Mouse (Mus musculus) E14TG2a.4 (cell line): Measurements from ENCODE around the gene 1700025C18Rik.

Experiments used
- H3K27me3 ChIP-seq: 2 replicates; pipeline ENCODE4 v1.6.1; 2014; ENCODE audit warnings: low read length, control low read depth; ENCODE audit not compliant: insufficient read depth
- H3K36me3 ChIP-seq: 2 replicates; pipeline ENCODE4 v1.6.1; 2014; ENCODE audit warnings: low read length, control low read depth; ENCODE audit not compliant: insufficient read depth
- H3K4me1 ChIP-seq: replicated peaks from 2 replicates; pipeline ENCODE4 v1.6.1; 2014; ENCODE audit warnings: low read depth, low read length, control low read depth
- H3K4me3 ChIP-seq: replicated peaks from 2 replicates; pipeline ENCODE4 v1.5.1; 2014; ENCODE audit warnings: mild to moderate bottlenecking, low read length
- H3K9me3 ChIP-seq: 2 replicates; pipeline ENCODE4 v1.6.1; 2014; ENCODE audit warnings: low read length, control low read depth
- CTCF ChIP-seq: conservative IDR thresholded peaks from 2 replicates; pipeline ENCODE4 v1.5.1; 2014; ENCODE audit warnings: low read length
- NANOG ChIP-seq: IDR thresholded peaks from 2 replicates; pipeline ENCODE4 v1.6.1; 2014; ENCODE audit warnings: borderline replicate concordance, low read length, mixed read lengths
- POU5F1 ChIP-seq: IDR thresholded peaks from 2 replicates; pipeline ENCODE4 v1.6.1; 2014; ENCODE audit warnings: low read length, borderline replicate concordance

The 1700025C18Rik gene

GRCm38 (mm10) chr2:165055905-165056304, 34.6 kb downstream of the 1700025C18Rik start:
- Histone ChIP-seq H3K36me3 (no peaks in the 10 kb centered on the region), H3K4me3 (peak overlapping the region; percentile 70), H3K27me3 (peaks cover 21% of the 10 kb centered on the region), H3K4me1 (peaks cover 27% of the 10 kb centered on the region), H3K9me3 (peaks cover 8% of the 10 kb centered on the region)
- TF ChIP-seq NANOG (no peak), POU5F1 (no peak), CTCF (no peak)

GRCm38 (mm10) chr2:165054888-165055852, 35.4 kb downstream of the 1700025C18Rik start, which contains the start of gene Cd40:
Gene Cd40, plus strand, starts transcription at chr2:165055627.
- peaks cover 28% of the 10 kb centered on the region for H3K4me1 ChIP-seq
- H3K27me3 ChIP-seq: peaks cover 21% of the 10 kb centered on the region
- H3K4me3 ChIP-seq: peak within 1 kb of the TSS; percentile 70
- peaks cover 8% of the 10 kb centered on the region for H3K9me3 ChIP-seq
- no peaks in the 10 kb centered on the region for H3K36me3 ChIP-seq
- TF ChIP-seq CTCF (no peak), NANOG (no peak), POU5F1 (no peak)

GRCm38 (mm10) chr2:165051566-165051965, 39.0 kb downstream of the 1700025C18Rik start:
- H3K9me3 ChIP-seq: peaks cover 8% of the 10 kb centered on the region
- peaks cover 36% of the 10 kb centered on the region for H3K4me1 ChIP-seq
- H3K27me3 ChIP-seq: peaks cover 8% of the 10 kb centered on the region
- H3K4me3 ChIP-seq: no peak overlapping the region
- no peaks in the 10 kb centered on the region for H3K36me3 ChIP-seq
- TF ChIP-seq POU5F1 (no peak), NANOG (no peak), CTCF (no peak)

- no peak for TF ChIP-seq CTCF
- TF ChIP-seq NANOG: no peak
- no peak for TF ChIP-seq POU5F1
Measured at GRCm38 (mm10) chr2:165050826-165051548, 39.6 kb downstream of the 1700025C18Rik start.

GRCm38 (mm10) chr2:165049044-165049443, 41.5 kb downstream of the 1700025C18Rik start:
- H3K36me3 ChIP-seq: no peaks in the 10 kb centered on the region

More at GRCm38 (mm10) chr2:165050826-165051548, 39.6 kb downstream of the 1700025C18Rik start:
- Histone ChIP-seq H3K27me3 (peaks cover 2% of the 10 kb centered on the region), H3K4me1 (peaks cover 30% of the 10 kb centered on the region), H3K4me3 (0 out of 2 replicates have a peak overlapping the region, but pooled peaks have one; percentile 13), H3K9me3 (peaks cover 8% of the 10 kb centered on the region), H3K36me3 (no peaks in the 10 kb centered on the region)

GRCm38 (mm10) chr2:165043729-165044128, 46.8 kb downstream of the 1700025C18Rik start:
- H3K4me3 ChIP-seq: no peak overlapping the region
- H3K4me1 ChIP-seq: peaks cover 15% of the 10 kb centered on the region
- peaks cover 18% of the 10 kb centered on the region for H3K27me3 ChIP-seq
- H3K9me3 ChIP-seq: no peaks in the 10 kb centered on the region
- H3K36me3 ChIP-seq: no peaks in the 10 kb centered on the region
- no peak for TF ChIP-seq NANOG
- no peak for TF ChIP-seq POU5F1
- no peak for TF ChIP-seq CTCF

More at GRCm38 (mm10) chr2:165049044-165049443, 41.5 kb downstream of the 1700025C18Rik start:
- H3K4me1 ChIP-seq: peaks cover 15% of the 10 kb centered on the region
- peaks cover 7% of the 10 kb centered on the region for H3K9me3 ChIP-seq
- TF ChIP-seq CTCF (no peak), POU5F1 (no peak), NANOG (no peak)
- no peak overlapping the region for H3K4me3 ChIP-seq
- no peaks in the 10 kb centered on the region for H3K27me3 ChIP-seq

- peaks cover 18% of the 10 kb centered on the region for H3K27me3 ChIP-seq
- H3K9me3 ChIP-seq: no peaks in the 10 kb centered on the region
- H3K36me3 ChIP-seq: no peaks in the 10 kb centered on the region
- peaks cover 15% of the 10 kb centered on the region; the same call in 1 of the 2 replicates for H3K4me1 ChIP-seq
- TF ChIP-seq NANOG: peak; percentile 26; the same call in 1 of the 2 replicates
- no peak for TF ChIP-seq CTCF
- no peak overlapping the region for H3K4me3 ChIP-seq
Measured at GRCm38 (mm10) chr2:165043090-165043636, 47.4 kb downstream of the 1700025C18Rik start.

GRCm38 (mm10) chr2:165042126-165042525, 48.4 kb downstream of the 1700025C18Rik start:
- TF ChIP-seq NANOG: no peak
- Histone ChIP-seq H3K4me1 (peaks cover 15% of the 10 kb centered on the region; the same call in 1 of the 2 replicates), H3K27me3 (peaks cover 24% of the 10 kb centered on the region)

More at GRCm38 (mm10) chr2:165042126-165042525, 48.4 kb downstream of the 1700025C18Rik start:
- no peak overlapping the region for H3K4me3 ChIP-seq
- no peaks in the 10 kb centered on the region for H3K36me3 ChIP-seq
- H3K9me3 ChIP-seq: no peaks in the 10 kb centered on the region
